8 mouse cellular contexts compared by ENCODE assay signal in the genomic region with DNA sequence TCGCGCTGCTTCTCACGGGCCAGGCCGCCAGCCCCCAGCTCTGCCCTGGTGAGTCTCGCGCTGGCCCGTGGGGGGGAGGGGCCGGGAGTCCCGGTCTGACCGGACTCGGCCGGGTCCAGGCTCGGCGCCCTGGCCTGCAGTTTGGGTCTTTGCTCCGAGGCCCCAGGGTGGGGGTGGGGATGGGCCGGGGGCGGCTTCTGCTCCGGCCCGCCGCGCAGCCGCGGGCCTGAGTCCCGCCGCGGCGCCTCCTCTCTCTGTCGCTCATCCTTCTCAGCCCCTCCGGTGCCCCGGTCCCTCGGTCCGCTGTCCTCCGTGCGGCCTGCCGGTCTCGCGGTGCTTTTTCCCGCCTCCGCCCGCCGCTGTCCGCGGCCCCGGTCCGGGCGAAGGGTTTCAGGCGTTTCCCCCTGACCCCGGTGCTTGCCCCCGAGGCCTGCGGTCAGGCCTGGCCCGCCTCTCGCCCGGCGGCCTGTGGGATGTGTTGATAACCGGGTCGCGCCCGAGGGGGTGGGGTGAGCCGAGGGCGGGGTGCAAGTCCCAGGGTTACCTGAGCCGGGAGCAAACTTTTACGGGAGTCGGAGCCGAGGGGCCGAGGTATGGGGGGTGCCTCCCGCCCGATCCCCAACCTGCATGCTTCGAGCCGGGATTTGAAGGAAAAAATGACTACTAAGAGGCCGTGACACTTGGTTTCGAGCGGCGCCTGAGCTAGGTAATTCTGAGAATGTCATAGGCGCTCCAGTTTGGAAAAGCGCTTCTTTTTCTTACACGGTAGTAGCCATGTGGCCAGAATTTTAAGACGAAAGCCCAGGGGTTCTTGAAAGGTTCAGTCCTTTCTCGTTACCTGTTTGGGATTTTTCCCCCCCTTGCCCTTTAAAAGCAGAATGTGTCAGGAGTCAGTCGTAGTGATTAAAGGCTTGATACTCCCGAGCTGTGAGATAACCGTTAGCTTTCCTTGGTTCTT. TPM values are rescaled to one million over a fixed set of nuclear protein-coding genes. Genes with fewer than 3 reads are reported as not detected.
DNase-seq lines count a peak whose midpoint lies in the region; ATAC-seq and TF ChIP-seq lines count a peak whose summit lies in the region.

No protein-coding gene starts in this region.

- no peaks in the 10 kb centered on the region for H3K27me3 ChIP-seq in CH12.LX (replicated peaks)
- peaks cover 7% of the 10 kb centered on the region for H3K27me3 ChIP-seq in erythroblast, embryonic 14.5 days (ENCODE audit: control insufficient read depth)
- 0 out of 2 replicates have a peak, but pooled peaks cover 7% of the 10 kb centered on the region for H3K27me3 ChIP-seq in heart, embryonic 13.5 days (replicated peaks)
- H3K27me3 ChIP-seq in kidney, postnatal 0 days (ENCODE audit: insufficient read depth, low read length) = no peaks in the 10 kb centered on the region
- no peaks in the 10 kb centered on the region for H3K27me3 ChIP-seq in lung, postnatal 0 days (replicated peaks; ENCODE audit: insufficient read depth, low read length)

- H3K36me3 ChIP-seq in CH12.LX (replicated peaks in 1 of 2; ENCODE audit: control insufficient read depth in 1 of 2, insufficient read depth in 1 of 2, low read length in 1 of 2) = peaks cover 2 to 4% of the 10 kb centered on the region in 2 experiments
- H3K36me3 ChIP-seq in erythroblast, embryonic 14.5 days (ENCODE audit: control insufficient read depth) = peaks cover 33% of the 10 kb centered on the region
- H3K36me3 ChIP-seq in heart, embryonic 13.5 days = peaks cover 1% of the 10 kb centered on the region
- H3K36me3 ChIP-seq in kidney, postnatal 0 days (ENCODE audit: insufficient read depth, low read length) = no peaks in the 10 kb centered on the region
- no peaks in the 10 kb centered on the region for H3K36me3 ChIP-seq in lung, postnatal 0 days (ENCODE audit: insufficient read depth, low read length)

- peak overlapping the region; percentile 72 to 95 (median 84) for H3K4me3 ChIP-seq in CH12.LX (replicated peaks in 1 of 3; ENCODE audit: low read depth in 2 of 3, low read length in 2 of 3, poor library complexity in 1 of 3)
- H3K4me3 ChIP-seq in bone marrow macrophage, adult 2 months (ENCODE audit: insufficient read depth, low read length) = peak overlapping the region; percentile 93
- H3K4me3 ChIP-seq in erythroblast, embryonic 14.5 days (replicated peaks) = peak overlapping the region; percentile 93
- peak overlapping the region; percentile 96 for H3K4me3 ChIP-seq in heart, embryonic 13.5 days
- H3K4me3 ChIP-seq in kidney, postnatal 0 days (replicated peaks; ENCODE audit: low read depth, low read length) = peak overlapping the region; percentile 90
- H3K4me3 ChIP-seq in lung, postnatal 0 days (ENCODE audit: low read depth, low read length) = peak overlapping the region; percentile 97

- peak overlapping the region; percentile 83 for H3K27ac ChIP-seq in CH12.LX (ENCODE audit: insufficient read depth, low read depth)
- H3K27ac ChIP-seq in bone marrow macrophage, adult 2 months (ENCODE audit: insufficient read depth, low read depth, low read length) = peak overlapping the region; percentile 81
- peak overlapping the region; percentile 95 for H3K27ac ChIP-seq in heart, embryonic 13.5 days (replicated peaks)
- H3K27ac ChIP-seq in kidney, postnatal 0 days = peak overlapping the region; percentile 96
- H3K27ac ChIP-seq in lung, postnatal 0 days (ENCODE audit: low read length) = peak overlapping the region; percentile 88

- in situ Hi-C loops in CH12.LX (cut with MboI; ENCODE audit: low pct_ligation_motif_present, low pct_unique_long_range_greater_than_20kb, low sequenced_read_pairs) = loop anchor here (5.0 kb wide), 1 partner anchor 39 kb away; no protein-coding TSS in a partner anchor

- TF ChIP-seq RAD21 in CH12.LX (IDR thresholded peaks at IDR 0.05; ENCODE audit: low read depth, low read length) = no peak

- H3K4me1 ChIP-seq in CH12.LX (ENCODE audit: control insufficient read depth in 1 of 2, insufficient read depth in 2 of 2) = peaks cover 2 to 36% of the 10 kb centered on the region in 2 experiments; a peak in 2 of 4 replicates
- H3K4me1 ChIP-seq in bone marrow macrophage, adult 2 months (ENCODE audit: control insufficient read depth, insufficient read depth, low read length) = peaks cover 11% of the 10 kb centered on the region
- H3K4me1 ChIP-seq in erythroblast, embryonic 14.5 days (ENCODE audit: control insufficient read depth) = peaks cover 44% of the 10 kb centered on the region
- H3K4me1 ChIP-seq in heart, embryonic 13.5 days = peaks cover 43% of the 10 kb centered on the region
- peaks cover 9% of the 10 kb centered on the region; the same call in 1 of the 2 replicates for H3K4me1 ChIP-seq in kidney, postnatal 0 days (replicated peaks; ENCODE audit: insufficient read depth, low read length)
- H3K4me1 ChIP-seq in lung, postnatal 0 days (ENCODE audit: insufficient read depth, low read depth, low read length) = peaks cover 8% of the 10 kb centered on the region

- peak overlapping the region; percentile 95 for H3K4me2 ChIP-seq in CH12.LX (ENCODE audit: insufficient read depth, low read depth, poor library complexity, severe bottlenecking)
- peak overlapping the region; percentile 85 for H3K4me2 ChIP-seq in heart, embryonic 13.5 days
- peak overlapping the region; percentile 69 for H3K4me2 ChIP-seq in kidney, postnatal 0 days (ENCODE audit: low read length)
- H3K4me2 ChIP-seq in lung, postnatal 0 days (replicated peaks; ENCODE audit: low read depth, low read length) = peak overlapping the region; percentile 75

- peak; percentile 10; the same call in 1 of the 2 replicates for TF ChIP-seq POLR2A in CH12.LX (IDR thresholded peaks at IDR 0.05; ENCODE audit: low read depth, low read length)
- TF ChIP-seq POLR2A in bone marrow macrophage, adult 2 months (IDR thresholded peaks at IDR 0.05; ENCODE audit: borderline replicate concordance, low read depth, low read length) = no peak

- dilution Hi-C loops in CH12.LX (cut with MboI; ENCODE audit: extremely low pct_ligation_motif_present, extremely low pct_unique_long_range_greater_than_20kb, low sequenced_read_pairs) = no loop called here

- H3K9ac ChIP-seq in CH12.LX (ENCODE audit: insufficient read depth, low read depth) = peak overlapping the region; percentile 99
- peak overlapping the region; percentile 99 for H3K9ac ChIP-seq in heart, embryonic 13.5 days
- peak overlapping the region; percentile 97 for H3K9ac ChIP-seq in kidney, postnatal 0 days (ENCODE audit: low read depth, low read length)
- peak overlapping the region; percentile 80 for H3K9ac ChIP-seq in lung, postnatal 0 days (replicated peaks; ENCODE audit: low read depth)

- DNase-seq in CH12.LX (ENCODE audit: extremely low read depth) = peak; percentile 43
- DNase-seq in kidney, postnatal 0 days (ENCODE audit: low spot score) = peak; percentile 48
- peak; percentile 55 for DNase-seq in lung, postnatal 0 days (ENCODE audit: low spot score)
- DNase-seq in ovary, postnatal 14 days (ENCODE audit: low spot score) = peak; percentile 37
- peak; percentile 69 for DNase-seq in thymus, postnatal 4 days

- no peak for TF ChIP-seq CTCF in CH12.LX (conservative IDR thresholded peaks at IDR 0.05 in 1 of 2, IDR thresholded peaks at IDR 0.05 in 1 of 2; ENCODE audit: low read depth in 2 of 2, low read length in 2 of 2)
- TF ChIP-seq CTCF in bone marrow macrophage, adult 2 months (IDR thresholded peaks at IDR 0.05; ENCODE audit: low read depth, low read length) = no peak
- no peak for TF ChIP-seq CTCF in kidney, postnatal 0 days (IDR thresholded peaks at IDR 0.05; ENCODE audit: low read depth)
- TF ChIP-seq CTCF in lung, postnatal 0 days (IDR thresholded peaks at IDR 0.05) = no peak

- H3K79me2 ChIP-seq in CH12.LX (replicated peaks; ENCODE audit: control insufficient read depth, extremely low read depth, insufficient read depth, poor library complexity, severe bottlenecking) = peaks cover 41% of the 10 kb centered on the region

- under 1% methylated on average over 68 of the region's 81 CpGs for WGBS in heart, embryonic 13.5 days
- under 1% methylated on average over 54 of the region's 81 CpGs for WGBS in kidney, postnatal 0 days
- under 1% methylated on average over 79 of the region's 81 CpGs for WGBS in lung, postnatal 0 days

- TF ChIP-seq EP300 in CH12.LX (IDR thresholded peaks at IDR 0.05; ENCODE audit: low read length) = no peak
- TF ChIP-seq EP300 in lung, postnatal 0 days (IDR thresholded peaks at IDR 0.05) = no peak

- ATAC-seq in heart, embryonic 13.5 days (ENCODE audit: extremely low read depth, insufficient number of reproducible peaks, low FRiP score, low TSS enrichment) = peak; percentile 53
- ATAC-seq in kidney, postnatal 0 days (replicated peaks; ENCODE audit: low FRiP score, low read depth) = peak; percentile 33
- peak; percentile 22 for ATAC-seq in lung, postnatal 0 days

- H3K9me3 ChIP-seq in CH12.LX (replicated peaks; ENCODE audit: low read length) = no peaks in the 10 kb centered on the region
- H3K9me3 ChIP-seq in erythroblast, embryonic 14.5 days (ENCODE audit: control insufficient read depth, low read length) = no peaks in the 10 kb centered on the region
- H3K9me3 ChIP-seq in heart, embryonic 13.5 days = no peaks in the 10 kb centered on the region
- no peaks in the 10 kb centered on the region for H3K9me3 ChIP-seq in kidney, postnatal 0 days (replicated peaks; ENCODE audit: low read length)
- no peaks in the 10 kb centered on the region for H3K9me3 ChIP-seq in lung, postnatal 0 days (ENCODE audit: low read length)

TF ChIP-seq in CH12.LX, 34 proteins besides CTCF, POLR2A, EP300 and RAD21 (continues in another document):
- TF ChIP-seq UBTF (IDR thresholded peaks at IDR 0.05; ENCODE audit: low read depth, low read length) = peak; percentile 90
- TF ChIP-seq CHD2 (IDR thresholded peaks at IDR 0.05; ENCODE audit: low read length) = no peak

RNA-seq across cellular contexts. Expression of a gene that starts 0.6 kb away (rescaled TPM):
- total RNA-seq in CH12.LX (2012; rRNA removed) (65.6 and 86.6 TPM in 2 replicates), CH12.LX (2014; rRNA removed) (117 and 137 TPM in 2 replicates)
- 130 and 183 TPM in 2 replicates for polyA plus RNA-seq in CH12.LX (2012; ENCODE audit: insufficient read length, low read depth)
- polyA plus RNA-seq in bone marrow macrophage, adult 2 months (2012; ENCODE audit: insufficient read depth, insufficient read length, missing spikeins) = 57.9 and 62.2 TPM in 2 replicates
- 5.8 and 6.6 TPM in 2 replicates for polyA plus RNA-seq in erythroblast, embryonic 14.5 days (2012)
- polyA plus RNA-seq in heart, embryonic 13.5 days (2015; fragmentation: Nextera tagmentation; extraction: Ambion mirVana) = 109 and 116 TPM in 2 replicates
- polyA plus RNA-seq in kidney, postnatal 0 days (2015; fragmentation: Nextera tagmentation; extraction: Ambion mirVana) = 121 and 130 TPM in 2 replicates
- 82.2 and 82.9 TPM in 2 replicates for polyA plus RNA-seq in lung, postnatal 0 days (2015; fragmentation: Nextera tagmentation; extraction: Ambion mirVana)

RNA-seq across cellular contexts. Expression of a gene that starts 26.8 kb away (rescaled TPM):
- total RNA-seq in CH12.LX (2012; rRNA removed) (6.6 and 7.2 TPM in 2 replicates), CH12.LX (2014; rRNA removed) (3.3 and 4.1 TPM in 2 replicates)
- polyA plus RNA-seq in CH12.LX (2012; ENCODE audit: insufficient read length, low read depth) = 1.8 and 2.8 TPM in 2 replicates
- 7.8 and 8.0 TPM in 2 replicates for polyA plus RNA-seq in bone marrow macrophage, adult 2 months (2012; ENCODE audit: insufficient read depth, insufficient read length, missing spikeins)
- polyA plus RNA-seq in erythroblast, embryonic 14.5 days (2012) = 0.17 and 0.27 TPM in 2 replicates
- 18.3 and 19.7 TPM in 2 replicates for polyA plus RNA-seq in heart, embryonic 13.5 days (2015; fragmentation: Nextera tagmentation; extraction: Ambion mirVana)
- 13.8 and 15.2 TPM in 2 replicates for polyA plus RNA-seq in kidney, postnatal 0 days (2015; fragmentation: Nextera tagmentation; extraction: Ambion mirVana)
- polyA plus RNA-seq in lung, postnatal 0 days (2015; fragmentation: Nextera tagmentation; extraction: Ambion mirVana) = 18.4 and 21.0 TPM in 2 replicates

Comparison
In these comparisons a context has a peak if more than half of its experiments do, and no peak if none do; other contexts are left out.
1. Peak in every context shown above with its lines: DNase-seq, ATAC-seq, H3K4me3 ChIP-seq and H3K27ac ChIP-seq.